Comparison of ENCODE assay signal across 11 mouse cellular contexts in genomic region chr10:8781876-8782372, GRCm38 (mm10).
"Had no signal": no experiment of that assay in that cellular context is flagged by ENCODE, and none has a peak within 500 bp of the region (broad histone marks: within the 10 kb centered on the region; RNA-seq: fewer than 3 reads in every experiment).

No protein-coding gene starts in this region.

- ATAC-seq: midbrain, embryonic 13.5 days had no signal

- H3K27ac ChIP-seq: left cerebral cortex, adult 2 months; midbrain, embryonic 13.5 days; neural tube, embryonic 15.5 days; stomach, postnatal 0 days had no signal

- H3K9me3 ChIP-seq: midbrain, embryonic 13.5 days; neural tube, embryonic 15.5 days had no signal

- DNase-seq: kidney, adult 9 months; kidney, postnatal 14 days; right cerebral cortex, adult 18-20 months; right cerebral cortex, postnatal 25 days; thymus, postnatal 4 days had no signal

- H3K9ac ChIP-seq: midbrain, embryonic 13.5 days; neural tube, embryonic 15.5 days had no signal

- H3K36me3 ChIP-seq: midbrain, embryonic 13.5 days; neural tube, embryonic 15.5 days had no signal

- H3K4me3 ChIP-seq: left cerebral cortex, adult 2 months; midbrain, embryonic 13.5 days; myocyte; neural tube, embryonic 15.5 days had no signal

- H3K27me3 ChIP-seq: midbrain, embryonic 13.5 days; neural tube, embryonic 15.5 days had no signal

- H3K4me2 ChIP-seq: liver, embryonic 11.5 days; midbrain, embryonic 13.5 days; neural tube, embryonic 15.5 days had no signal
